Mouse (Mus musculus) midbrain, embryonic 15.5 days (tissue): ENCODE measurements around the gene Zfp64. TPM values are rescaled to one million over a fixed set of nuclear protein-coding genes. Genes with fewer than 3 reads are reported as not detected.
A peak's percentile ranks its signal among the peaks of the same experiment; 100 is the strongest.

ENCODE experiments used
- ATAC-seq: fragments of 200-750 bp; cut with Nextera tagmentation; replicated peaks from 2 replicates; pipeline ENCODE4 v1.8.0; 2017; ENCODE audit warnings: moderate TSS enrichment
- H3K27ac ChIP-seq: fragments of 300-500 bp; sonication (generic); 2 replicates; pipeline ENCODE4 v1.5.1; 2015; ENCODE audit warnings: mild to moderate bottlenecking, inconsistent platforms
- H3K27me3 ChIP-seq: fragments of 300-500 bp; sonication (generic); replicated peaks from 2 replicates; pipeline ENCODE4 v1.6.1; 2015; ENCODE audit warnings: inconsistent platforms
- H3K36me3 ChIP-seq: fragments of 300-500 bp; sonication (generic); replicated peaks from 2 replicates; pipeline ENCODE4 v1.6.1; 2015; ENCODE audit warnings: inconsistent platforms
- H3K4me1 ChIP-seq: fragments of 300-500 bp; sonication (generic); 2 replicates; pipeline ENCODE4 v1.6.1; 2015; ENCODE audit warnings: inconsistent platforms
- H3K4me2 ChIP-seq: fragments of 300-500 bp; sonication (generic); 2 replicates; pipeline ENCODE4 v1.6.1; 2015; ENCODE audit warnings: inconsistent platforms, mild to moderate bottlenecking, moderate library complexity
- H3K4me3 ChIP-seq: fragments of 300-500 bp; sonication (generic); 2 replicates; pipeline ENCODE4 v1.5.1; 2015; ENCODE audit warnings: mild to moderate bottlenecking, inconsistent platforms
- H3K9ac ChIP-seq: fragments of 300-500 bp; sonication (generic); 2 replicates; pipeline ENCODE4 v1.6.1; 2015; ENCODE audit warnings: mild to moderate bottlenecking, inconsistent platforms
- H3K9me3 ChIP-seq: fragments of 300-500 bp; sonication (generic); 2 replicates; pipeline ENCODE4 v1.6.1; 2016; ENCODE audit warnings: inconsistent platforms
- WGBS: fragments of 180-500 bp; shearing (Covaris S2); methylation state at CpG from one replicate; pipeline ENCODE4 v1.1.7; 2015; ENCODE audit warnings: mixed read lengths; 5-methylcytosine and 5-hydroxymethylcytosine counted together
- polyA plus RNA-seq: library from polyadenylated mRNA; unstranded; fragments of >200 nt; fragmentation: Nextera tagmentation; extraction: Ambion mirVana; gene quantifications from 2 replicates; pipeline ENCODE4 v1.2.1, GENCODE M21; 2015

The Zfp64 gene
- polyA plus RNA-seq, 1 experiment from 2014 or later = 44.5 TPM

GRCm38 (mm10) chr2:168878708-168879107 lies 76.7 kb downstream of the Zfp64 start:
- no peaks in the 10 kb centered on the region for H3K9me3 ChIP-seq
- H3K27me3 ChIP-seq = no peaks in the 10 kb centered on the region
- no peak overlapping the region for H3K9ac ChIP-seq
- no peak overlapping the region for H3K4me3 ChIP-seq
- WGBS = 95% methylated on average over 8 of the region's 8 CpGs
- no peak overlapping the region for H3K27ac ChIP-seq
- H3K36me3 ChIP-seq = no peaks in the 10 kb centered on the region
- ATAC-seq = no peak
- H3K4me2 ChIP-seq = no peak overlapping the region
- no peaks in the 10 kb centered on the region for H3K4me1 ChIP-seq

- Histone ChIP-seq H3K36me3 (no peaks in the 10 kb centered on the region), H3K4me1 (peaks cover under 1% of the 10 kb centered on the region; the same call in 1 of the 2 replicates), H3K27me3 (no peaks in the 10 kb centered on the region), H3K9me3 (no peaks in the 10 kb centered on the region), H3K4me2 (no peak overlapping the region), H3K27ac (no peak overlapping the region), H3K9ac (no peak overlapping the region), H3K4me3 (no peak overlapping the region)
- ATAC-seq = no peak
- 76% methylated on average over 4 of the region's 4 CpGs for WGBS
Measured at GRCm38 (mm10) chr2:168878158-168878557, 77.2 kb downstream of the Zfp64 start.

- Histone ChIP-seq H3K27me3 (no peaks in the 10 kb centered on the region), H3K4me2 (no peak overlapping the region), H3K9me3 (no peaks in the 10 kb centered on the region), H3K27ac (no peak overlapping the region), H3K9ac (no peak overlapping the region), H3K4me3 (no peak overlapping the region), H3K36me3 (no peaks in the 10 kb centered on the region), H3K4me1 (peaks cover 13% of the 10 kb centered on the region; the same call in 1 of the 2 replicates)
- WGBS = 92% methylated on average over 10 of the region's 10 CpGs
- no peak for ATAC-seq
Measured at GRCm38 (mm10) chr2:168876631-168877030, 78.8 kb downstream of the Zfp64 start.

GRCm38 (mm10) chr2:168874498-168874897 lies 80.9 kb downstream of the Zfp64 start:
- no peak for ATAC-seq
- H3K4me3 ChIP-seq = no peak overlapping the region
- WGBS = 83% methylated on average over 6 of the region's 6 CpGs
- H3K27me3 ChIP-seq = no peaks in the 10 kb centered on the region
- H3K27ac ChIP-seq = no peak overlapping the region
- no peaks in the 10 kb centered on the region for H3K9me3 ChIP-seq
- H3K4me1 ChIP-seq = peaks cover 13% of the 10 kb centered on the region; the same call in 1 of the 2 replicates
- no peak overlapping the region for H3K4me2 ChIP-seq
- no peak overlapping the region for H3K9ac ChIP-seq
- H3K36me3 ChIP-seq = no peaks in the 10 kb centered on the region

- Histone ChIP-seq H3K27me3 (no peaks in the 10 kb centered on the region), H3K4me2 (peak overlapping the region; percentile 27), H3K4me1 (peaks cover 13% of the 10 kb centered on the region; the same call in 1 of the 2 replicates), H3K9ac (no peak overlapping the region), H3K9me3 (no peaks in the 10 kb centered on the region), H3K27ac (no peak overlapping the region), H3K4me3 (no peak overlapping the region), H3K36me3 (no peaks in the 10 kb centered on the region)
- WGBS = 23% methylated on average over 22 of the region's 22 CpGs
- no peak for ATAC-seq
Measured at GRCm38 (mm10) chr2:168871767-168872511, 83.4 kb downstream of the Zfp64 start.

- peaks cover 13% of the 10 kb centered on the region; the same call in 1 of the 2 replicates for H3K4me1 ChIP-seq
- no peak overlapping the region for H3K4me2 ChIP-seq
- H3K9ac ChIP-seq = no peak overlapping the region
- 59% methylated on average over 4 of the region's 4 CpGs for WGBS
- no peak for ATAC-seq
- no peaks in the 10 kb centered on the region for H3K27me3 ChIP-seq
- no peaks in the 10 kb centered on the region for H3K9me3 ChIP-seq
- H3K27ac ChIP-seq = no peak overlapping the region
- H3K36me3 ChIP-seq = no peaks in the 10 kb centered on the region
- H3K4me3 ChIP-seq = no peak overlapping the region
Measured at GRCm38 (mm10) chr2:168870480-168870879, 84.9 kb downstream of the Zfp64 start.

- Histone ChIP-seq H3K4me1 (0 out of 2 replicates have a peak, but pooled peaks cover under 1% of the 10 kb centered on the region), H3K4me3 (no peak overlapping the region), H3K4me2 (no peak overlapping the region), H3K27me3 (no peaks in the 10 kb centered on the region), H3K36me3 (no peaks in the 10 kb centered on the region), H3K27ac (no peak overlapping the region), H3K9ac (no peak overlapping the region), H3K9me3 (no peaks in the 10 kb centered on the region)
- 87% methylated on average over 8 of the region's 8 CpGs for WGBS
- ATAC-seq = no peak
Measured at GRCm38 (mm10) chr2:168866942-168867341, 88.4 kb downstream of the Zfp64 start.

- Histone ChIP-seq H3K36me3 (no peaks in the 10 kb centered on the region), H3K9ac (no peak overlapping the region), H3K9me3 (no peaks in the 10 kb centered on the region), H3K27ac (no peak overlapping the region), H3K4me2 (no peak overlapping the region), H3K4me3 (no peak overlapping the region), H3K27me3 (no peaks in the 10 kb centered on the region), H3K4me1 (no peaks in the 10 kb centered on the region)
- ATAC-seq = no peak
- 81% methylated on average over 10 of the region's 10 CpGs for WGBS
Measured at GRCm38 (mm10) chr2:168866436-168866835, 89.0 kb downstream of the Zfp64 start.

- no peak overlapping the region for H3K4me3 ChIP-seq
- H3K27me3 ChIP-seq = no peaks in the 10 kb centered on the region
- H3K9ac ChIP-seq = no peak overlapping the region
- ATAC-seq = no peak
- H3K27ac ChIP-seq = no peak overlapping the region
- WGBS = 88% methylated on average over 5 of the region's 5 CpGs
- H3K4me2 ChIP-seq = no peak overlapping the region
- no peaks in the 10 kb centered on the region for H3K9me3 ChIP-seq
- H3K36me3 ChIP-seq = no peaks in the 10 kb centered on the region
- peaks cover 10% of the 10 kb centered on the region for H3K4me1 ChIP-seq
Measured at GRCm38 (mm10) chr2:168864905-168865304, 90.5 kb downstream of the Zfp64 start.

- 19% methylated on average over 4 of the region's 4 CpGs for WGBS
- H3K4me2 ChIP-seq = no peak overlapping the region
- H3K9ac ChIP-seq = no peak overlapping the region
- H3K27me3 ChIP-seq = no peaks in the 10 kb centered on the region
- H3K27ac ChIP-seq = no peak overlapping the region
- no peak for ATAC-seq
- no peak overlapping the region for H3K4me3 ChIP-seq
- peaks cover 11% of the 10 kb centered on the region for H3K4me1 ChIP-seq
- H3K9me3 ChIP-seq = no peaks in the 10 kb centered on the region
- H3K36me3 ChIP-seq = no peaks in the 10 kb centered on the region
Measured at GRCm38 (mm10) chr2:168862694-168863093, 92.7 kb downstream of the Zfp64 start.

GRCm38 (mm10) chr2:168860922-168861740 lies 94.3 kb downstream of the Zfp64 start:
- H3K27ac ChIP-seq = no peak overlapping the region
- no peaks in the 10 kb centered on the region for H3K36me3 ChIP-seq
- H3K4me3 ChIP-seq = no peak overlapping the region
- no peaks in the 10 kb centered on the region for H3K9me3 ChIP-seq
- H3K4me1 ChIP-seq = peaks cover 11% of the 10 kb centered on the region
- WGBS = 24% methylated on average over 24 of the region's 24 CpGs
- peak overlapping the region; percentile 23; the same call in 1 of the 2 replicates for H3K4me2 ChIP-seq
- H3K9ac ChIP-seq = no peak overlapping the region
- ATAC-seq = no peak; the same call in 1 of the 2 replicates
- H3K27me3 ChIP-seq = no peaks in the 10 kb centered on the region

GRCm38 (mm10) chr2:168860032-168860691 lies 95.2 kb downstream of the Zfp64 start:
- 9% methylated on average over 16 of the region's 16 CpGs for WGBS
- Histone ChIP-seq H3K4me2 (no peak overlapping the region), H3K9ac (no peak overlapping the region), H3K4me1 (peaks cover 11% of the 10 kb centered on the region), H3K27me3 (no peaks in the 10 kb centered on the region), H3K36me3 (no peaks in the 10 kb centered on the region), H3K9me3 (no peaks in the 10 kb centered on the region), H3K4me3 (no peak overlapping the region), H3K27ac (no peak overlapping the region)
- no peak for ATAC-seq
